Mouse (Mus musculus): ENCODE measurements around the gene Nox1. TPM values are rescaled to one million over a fixed set of nuclear protein-coding genes. Genes with fewer than 3 reads are reported as not detected.

The Nox1 gene
- polyA plus RNA-seq, 1 experiment from 2014 or later, result 0.18 TPM

DNA sequence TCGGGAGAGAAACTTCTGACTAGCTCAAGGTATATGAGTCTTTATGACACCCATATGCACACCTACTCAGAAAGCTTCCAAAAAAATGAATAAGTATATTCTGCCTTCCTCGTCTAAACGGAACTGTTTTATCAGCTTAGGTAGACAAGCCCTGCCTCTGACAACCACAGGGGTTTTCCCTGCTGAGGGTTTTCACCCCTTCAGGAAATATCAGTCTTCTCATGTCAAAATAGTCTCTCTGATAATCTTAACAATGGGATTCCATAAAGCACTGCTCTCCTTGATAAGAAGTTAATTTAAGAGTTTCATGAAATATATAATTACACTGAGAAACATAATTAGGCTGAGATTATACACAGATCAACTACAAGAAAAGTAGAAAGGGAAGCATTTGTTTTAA is 110.0 kb downstream of the Nox1 start:
- ATAC-seq, result no peak
- no peaks in the 10 kb centered on the region for H3K4me1 ChIP-seq
- 20% methylated on average over 3 of the region's 3 CpGs for WGBS (ENCODE audit: insufficient replicate concordance)

DNA sequence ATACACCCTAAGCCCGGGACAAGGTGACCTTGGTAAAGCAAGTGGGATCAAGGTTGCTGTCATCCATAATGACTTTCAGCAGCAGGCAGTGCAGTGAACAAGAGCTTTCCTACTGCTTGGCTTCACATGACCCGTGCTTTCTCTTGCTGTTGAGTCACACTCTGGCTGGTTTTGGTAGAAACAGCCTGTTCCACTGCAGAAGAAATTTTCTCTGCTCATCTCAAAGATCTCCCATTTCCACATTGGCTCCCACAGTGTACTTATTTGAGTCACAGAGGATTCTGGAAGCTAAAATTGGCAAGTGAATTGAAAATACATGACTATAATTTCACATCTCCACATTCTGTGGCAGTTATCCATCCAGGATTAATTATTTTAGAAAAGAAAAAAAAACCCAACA is 119.1 kb downstream of the Nox1 start:
- no peak overlapping the region for H3K4me2 ChIP-seq
- no peak for ATAC-seq
- 60% methylated on average over 2 of the region's 2 CpGs for WGBS (ENCODE audit: insufficient replicate concordance)
- H3K9me3 ChIP-seq (replicated peaks), result no peaks in the 10 kb centered on the region
- no peak overlapping the region for H3K27ac ChIP-seq
- no peaks in the 10 kb centered on the region for H3K4me1 ChIP-seq
- H3K9ac ChIP-seq, result no peak overlapping the region
- no peaks in the 10 kb centered on the region for H3K36me3 ChIP-seq
- no peaks in the 10 kb centered on the region for H3K27me3 ChIP-seq (replicated peaks)
- H3K4me3 ChIP-seq, result no peak overlapping the region

More for the DNA sequence above, 110.0 kb downstream of the Nox1 start:
- Histone ChIP-seq H3K27me3 (replicated peaks) (no peaks in the 10 kb centered on the region; the same call in 1 of the 2 replicates), H3K4me2 (no peak overlapping the region), H3K27ac (no peak overlapping the region), H3K36me3 (no peaks in the 10 kb centered on the region), H3K9me3 (replicated peaks) (no peaks in the 10 kb centered on the region), H3K9ac (no peak overlapping the region), H3K4me3 (no peak overlapping the region)

DNA sequence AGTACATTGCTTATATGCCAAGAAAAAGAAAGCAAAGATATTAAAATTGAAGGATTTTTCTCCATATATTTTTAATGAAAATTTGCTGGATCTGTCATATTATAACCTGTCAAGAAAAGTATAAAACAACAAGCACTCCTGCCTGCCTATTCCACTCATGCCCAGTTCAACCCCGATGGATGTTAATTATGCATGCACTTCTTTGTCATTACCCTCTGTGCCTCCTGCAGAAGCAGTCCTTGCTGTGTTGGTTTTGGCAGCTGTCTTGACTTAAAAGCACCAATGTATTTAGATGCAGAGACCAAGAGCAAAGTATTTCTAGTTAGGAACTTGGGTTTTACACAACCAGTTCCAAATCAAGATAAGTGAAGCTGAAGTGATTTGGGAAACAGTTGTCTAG is 136.3 kb downstream of the Nox1 start:
- H3K27me3 ChIP-seq (replicated peaks), result no peaks in the 10 kb centered on the region

DNA sequence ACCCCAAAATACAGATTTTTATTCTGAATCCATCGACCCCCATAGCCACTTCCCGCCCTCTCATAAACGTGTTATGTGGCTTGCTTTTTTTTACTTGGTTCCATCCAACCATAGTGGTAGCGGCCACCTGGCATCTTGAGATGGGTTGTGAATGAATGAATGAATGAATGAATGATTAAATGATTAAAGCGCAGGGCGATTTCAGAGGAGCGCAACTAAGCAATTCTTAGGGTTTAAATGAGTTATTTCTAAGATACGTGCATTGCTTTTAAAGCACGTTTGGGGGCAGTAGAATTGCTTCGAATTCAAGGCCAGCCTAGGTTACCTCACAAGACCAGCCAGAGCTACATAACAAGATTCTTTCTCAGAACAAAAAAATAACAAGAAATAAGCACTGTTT is 162.0 kb downstream of the Nox1 start:
- Histone ChIP-seq H3K27ac (peak overlapping the region; percentile 86), H3K9ac (peak overlapping the region; percentile 84), H3K4me1 (peaks cover 8% of the 10 kb centered on the region; the same call in 1 of the 2 replicates), H3K4me2 (peak overlapping the region; percentile 64), H3K36me3 (peaks cover 33% of the 10 kb centered on the region), H3K9me3 (replicated peaks) (no peaks in the 10 kb centered on the region), H3K27me3 (replicated peaks) (no peaks in the 10 kb centered on the region), H3K4me3 (peak overlapping the region; percentile 70)
- ATAC-seq, result no peak
- WGBS (ENCODE audit: insufficient replicate concordance), result 7% methylated on average over 10 of the region's 10 CpGs

More for the DNA sequence above, 136.3 kb downstream of the Nox1 start:
- Histone ChIP-seq H3K9me3 (replicated peaks) (no peaks in the 10 kb centered on the region), H3K36me3 (peaks cover 41% of the 10 kb centered on the region), H3K4me1 (no peaks in the 10 kb centered on the region), H3K4me3 (no peak overlapping the region), H3K27ac (no peak overlapping the region), H3K4me2 (no peak overlapping the region), H3K9ac (no peak overlapping the region)
- 74% methylated on average over 1 of the region's 1 CpGs for WGBS (ENCODE audit: insufficient replicate concordance)
- ATAC-seq, result no peak

DNA sequence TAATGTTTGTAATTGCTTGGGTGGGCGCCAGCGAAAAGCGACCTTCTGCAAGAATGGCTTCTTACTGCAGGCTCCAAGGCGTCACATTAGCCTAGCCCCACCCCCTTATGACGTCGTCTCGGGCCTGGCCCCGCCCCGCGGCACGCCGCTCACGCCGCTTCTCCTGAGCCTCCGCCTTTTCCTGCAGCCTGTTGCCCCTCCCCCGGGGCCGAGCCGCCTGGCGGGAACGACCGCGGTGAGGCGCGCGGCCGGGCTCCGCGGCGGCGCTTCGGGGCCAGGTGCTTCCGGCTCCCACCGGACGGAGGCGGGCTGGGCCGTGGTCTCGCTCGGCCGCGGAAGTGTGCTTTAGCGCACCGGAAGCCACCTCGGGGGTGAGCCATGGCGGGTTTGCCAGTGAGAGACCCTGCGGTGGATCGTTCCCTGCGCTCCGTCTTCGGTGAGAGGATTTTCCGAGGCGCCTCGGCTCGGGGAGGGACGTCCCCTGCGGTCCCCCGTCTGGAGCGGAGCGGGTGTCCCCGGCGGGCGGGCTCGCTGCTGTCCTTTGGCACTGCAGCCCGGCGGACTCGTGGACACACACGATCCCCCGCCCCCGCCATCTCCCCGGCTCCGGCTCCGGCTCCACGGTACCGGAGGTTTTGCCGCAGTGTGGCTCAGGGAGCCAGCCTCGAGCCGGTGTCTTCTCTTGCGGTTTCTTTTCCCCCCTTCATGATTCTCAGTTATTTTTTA is 162.6 kb downstream of the Nox1 start, which contains the start of gene Cstf2:
Gene Cstf2 (plus strand): TSS at position 201 of the 726 bp plus-strand sequence.
- H3K27ac ChIP-seq, result peak within 1 kb of the TSS; percentile 86
- H3K4me2 ChIP-seq, result peak within 1 kb of the TSS; percentile 64
- H3K9ac ChIP-seq, result peak within 1 kb of the TSS; percentile 84
- 11% methylated on average over 64 of the region's 77 CpGs for WGBS (ENCODE audit: insufficient replicate concordance)
- peak within 1 kb of the TSS; percentile 70 for H3K4me3 ChIP-seq
- no peaks in the 10 kb centered on the region for H3K27me3 ChIP-seq (replicated peaks)
- ATAC-seq, result peak; percentile 98
- H3K9me3 ChIP-seq (replicated peaks), result no peaks in the 10 kb centered on the region
- peaks cover 8% of the 10 kb centered on the region; the same call in 1 of the 2 replicates for H3K4me1 ChIP-seq
- peaks cover 28% of the 10 kb centered on the region for H3K36me3 ChIP-seq

DNA sequence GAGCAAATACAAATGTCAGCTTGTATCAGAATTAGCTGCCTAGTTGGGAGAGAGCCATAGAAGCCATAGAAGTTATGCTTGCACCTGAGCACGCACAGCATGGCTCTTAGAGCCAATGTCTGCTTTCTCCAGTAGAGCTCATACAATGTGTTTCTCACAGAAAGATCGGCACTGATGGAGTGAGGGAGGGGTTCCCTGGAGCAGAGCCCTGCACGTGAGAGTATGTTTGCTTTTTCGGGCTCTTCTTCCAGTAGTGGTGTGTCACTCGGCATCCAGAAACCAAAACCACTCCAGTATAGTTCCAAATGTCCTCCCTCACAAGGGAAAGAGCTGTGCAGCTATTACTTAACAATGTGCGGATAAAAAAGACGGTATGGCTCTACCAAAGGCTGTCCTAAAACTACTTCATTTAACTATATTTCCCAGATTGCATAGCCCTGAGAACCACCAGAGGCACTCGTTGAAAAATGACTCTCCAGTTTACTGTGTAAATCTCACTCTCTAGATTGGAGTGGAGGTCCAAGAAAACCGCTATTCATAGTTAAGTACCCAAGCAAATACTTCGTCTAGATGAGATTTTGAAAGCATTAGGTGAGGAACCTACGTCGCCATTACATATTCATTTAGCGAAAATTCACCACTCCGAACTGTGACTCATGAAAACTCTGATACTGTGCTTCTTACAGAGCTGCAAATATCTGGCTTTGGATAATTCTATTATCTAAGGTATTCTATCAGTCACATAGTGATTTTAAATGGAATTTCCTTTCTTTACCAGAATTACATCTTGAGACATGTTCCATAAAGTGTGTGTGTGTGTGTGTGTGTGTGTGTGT is 163.5 kb downstream of the Nox1 start:
- Histone ChIP-seq H3K27ac (no peak overlapping the region), H3K36me3 (peaks cover 24% of the 10 kb centered on the region), H3K9ac (no peak overlapping the region), H3K9me3 (replicated peaks) (no peaks in the 10 kb centered on the region), H3K4me1 (peaks cover 8% of the 10 kb centered on the region; the same call in 1 of the 2 replicates), H3K27me3 (replicated peaks) (no peaks in the 10 kb centered on the region), H3K4me2 (peak overlapping the region; percentile 64), H3K4me3 (peak overlapping the region; percentile 70)
- ATAC-seq, result no peak; the same call in 1 of the 2 replicates
- WGBS (ENCODE audit: insufficient replicate concordance), result 66% methylated on average over 14 of the region's 14 CpGs

DNA sequence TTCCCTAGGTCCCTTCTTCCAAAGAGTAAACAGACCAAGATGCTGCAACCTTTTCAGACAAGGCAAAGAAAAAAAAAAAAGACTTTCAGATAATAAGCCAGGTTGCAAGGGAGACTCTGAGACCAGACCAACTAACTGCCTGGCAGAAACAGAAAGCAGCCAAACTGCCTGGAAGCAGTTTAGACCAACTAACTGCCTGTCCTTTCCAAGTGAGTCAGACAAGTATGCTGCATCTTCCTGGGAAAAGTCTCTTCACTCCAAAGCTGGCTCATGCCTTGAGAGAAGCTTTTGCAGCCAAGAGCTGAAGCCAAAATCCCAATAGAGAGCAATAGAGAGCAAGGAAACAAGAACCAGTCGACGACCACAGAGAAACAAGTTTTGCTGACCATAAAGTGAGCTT is 164.9 kb downstream of the Nox1 start:
- Histone ChIP-seq H3K36me3 (peaks cover 12% of the 10 kb centered on the region), H3K4me3 (no peak overlapping the region), H3K4me1 (peaks cover 8% of the 10 kb centered on the region; the same call in 1 of the 2 replicates), H3K27me3 (replicated peaks) (no peaks in the 10 kb centered on the region), H3K27ac (no peak overlapping the region), H3K4me2 (no peak overlapping the region), H3K9me3 (replicated peaks) (no peaks in the 10 kb centered on the region), H3K9ac (no peak overlapping the region)
- ATAC-seq, result no peak
- WGBS (ENCODE audit: insufficient replicate concordance), result 82% methylated on average over 2 of the region's 2 CpGs

DNA sequence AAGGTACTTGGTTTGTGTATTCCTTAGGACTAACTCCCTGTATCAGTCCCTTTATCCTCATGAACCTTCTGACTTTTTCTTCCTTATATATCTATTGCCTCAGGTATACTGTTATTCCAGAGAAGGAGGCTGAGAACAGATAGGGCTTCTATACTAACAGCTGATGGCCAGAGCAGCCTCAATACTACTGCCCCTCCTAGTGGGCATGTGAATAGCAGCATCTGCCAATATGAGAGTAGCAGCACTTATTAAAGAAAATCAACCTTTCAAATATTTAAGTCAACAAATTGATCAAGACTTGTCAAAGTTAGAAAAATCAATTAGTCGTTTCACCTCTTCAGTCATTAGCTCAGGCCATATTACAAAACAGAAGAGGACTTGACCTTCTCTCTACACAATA is 172.8 kb downstream of the Nox1 start:
- no peaks in the 10 kb centered on the region for H3K9me3 ChIP-seq (replicated peaks)
- no peaks in the 10 kb centered on the region for H3K4me1 ChIP-seq
- ATAC-seq, result no peak
- H3K4me2 ChIP-seq, result no peak overlapping the region
- no peak overlapping the region for H3K27ac ChIP-seq
- H3K36me3 ChIP-seq, result no peaks in the 10 kb centered on the region
- no peak overlapping the region for H3K9ac ChIP-seq
- 32% methylated on average over 1 of the region's 1 CpGs for WGBS (ENCODE audit: insufficient replicate concordance)
- no peak overlapping the region for H3K4me3 ChIP-seq
- no peaks in the 10 kb centered on the region for H3K27me3 ChIP-seq (replicated peaks)

Small RNAs within 50 kb of the gene (microRNA-seq; reads per million reads assigned to microRNA genes)
- gene Mir3112, result 2.8 reads per million

Other genes with a start within 250 kb of the Nox1 start
- 1.7 and 2.0 TPM in 2 replicates for gene Sytl4, start 240.1 kb downstream of the Nox1 start, polyA plus RNA-seq (2016; fragmentation: Nextera tagmentation; extraction: Ambion mirVana)
- gene Cstf2, start 162.8 kb downstream of the Nox1 start, polyA plus RNA-seq (2016; fragmentation: Nextera tagmentation; extraction: Ambion mirVana), result 38.3 and 40.2 TPM in 2 replicates
- not detected in 2 replicates for gene Xkrx, start 59.9 kb downstream of the Nox1 start, polyA plus RNA-seq (2016; fragmentation: Nextera tagmentation; extraction: Ambion mirVana)
- not detected in 2 replicates for gene Arl13a, start 34.5 kb downstream of the Nox1 start, polyA plus RNA-seq (2016; fragmentation: Nextera tagmentation; extraction: Ambion mirVana)
- gene Trmt2b, start 55.0 kb upstream of the Nox1 start, polyA plus RNA-seq (2016; fragmentation: Nextera tagmentation; extraction: Ambion mirVana), result 11.3 and 11.4 TPM in 2 replicates
- gene Tmem35a, start 73.3 kb upstream of the Nox1 start, polyA plus RNA-seq (2016; fragmentation: Nextera tagmentation; extraction: Ambion mirVana), result 0.32 and 0.53 TPM in 2 replicates
- 23.3 and 29.2 TPM in 2 replicates for gene Cenpi, start 86.1 kb upstream of the Nox1 start, polyA plus RNA-seq (2016; fragmentation: Nextera tagmentation; extraction: Ambion mirVana)
- 0.15 and 0.31 TPM in 2 replicates for gene Drp2, start 182.6 kb upstream of the Nox1 start, polyA plus RNA-seq (2016; fragmentation: Nextera tagmentation; extraction: Ambion mirVana)

Measured in liver, embryonic 12.5 days (tissue).